In genomic region chr5:74980154-74980553, GRCm38 (mm10) we compare ENCODE assay signal across 11 mouse cellular contexts.
DNase-seq lines count a peak whose midpoint lies in the region; ATAC-seq and TF ChIP-seq lines count a peak whose summit lies in the region.
"Had no signal": no experiment of that assay in that cellular context is flagged by ENCODE, and none has a peak within 500 bp of the region (broad histone marks: within the 10 kb centered on the region; RNA-seq: fewer than 3 reads in every experiment).

No protein-coding gene starts in this region.

- no peak for ATAC-seq in intestine, embryonic 14.5 days (replicated peaks; ENCODE audit: low FRiP score, low TSS enrichment, low read depth)
- no peak for ATAC-seq in intestine, postnatal 0 days
- ATAC-seq in midbrain, postnatal 0 days (ENCODE audit: low FRiP score) = no peak

- TF ChIP-seq CTCF in intestine, postnatal 0 days (IDR thresholded peaks at IDR 0.05; ENCODE audit: low read depth) = no peak
- no peak for TF ChIP-seq CTCF in midbrain, postnatal 0 days (IDR thresholded peaks at IDR 0.05)

- H3K9me3 ChIP-seq in intestine, embryonic 14.5 days (ENCODE audit: control insufficient read depth, low read length) = no peaks in the 10 kb centered on the region
- no peaks in the 10 kb centered on the region for H3K9me3 ChIP-seq in intestine, postnatal 0 days (ENCODE audit: control insufficient read depth)
- no peaks in the 10 kb centered on the region for H3K9me3 ChIP-seq in forebrain, embryonic 10.5 days
- no peaks in the 10 kb centered on the region for H3K9me3 ChIP-seq in midbrain, postnatal 0 days (ENCODE audit: low read length)
- H3K9me3 ChIP-seq: neural tube, embryonic 13.5 days had no signal

- H3K9ac ChIP-seq in intestine, embryonic 14.5 days (ENCODE audit: low read length) = no peak overlapping the region
- H3K9ac ChIP-seq in intestine, postnatal 0 days (ENCODE audit: low read depth, low read length) = no peak overlapping the region
- no peak overlapping the region for H3K9ac ChIP-seq in midbrain, postnatal 0 days (replicated peaks; ENCODE audit: low read length, poor library complexity, severe bottlenecking)
- H3K9ac ChIP-seq: neural tube, embryonic 13.5 days had no signal

- no peaks in the 10 kb centered on the region for H3K36me3 ChIP-seq in intestine, embryonic 14.5 days (ENCODE audit: control insufficient read depth, insufficient read depth, low read length)
- H3K36me3 ChIP-seq in intestine, postnatal 0 days (ENCODE audit: control insufficient read depth, insufficient read depth) = no peaks in the 10 kb centered on the region
- H3K36me3 ChIP-seq in forebrain, embryonic 10.5 days (replicated peaks) = no peaks in the 10 kb centered on the region
- no peaks in the 10 kb centered on the region for H3K36me3 ChIP-seq in midbrain, postnatal 0 days (ENCODE audit: insufficient read depth, low read length)
- H3K36me3 ChIP-seq: neural tube, embryonic 13.5 days had no signal

- no peak for DNase-seq in intestine, embryonic 14.5 days (ENCODE audit: low spot score)
- DNase-seq in retina, postnatal 1 day = peak; percentile 60
- DNase-seq in retina, embryonic 14.5 days (ENCODE audit: low spot score) = no peak
- DNase-seq in forebrain, embryonic 10.5 days (ENCODE audit: extremely low spot score, low spot score) = no peak
- DNase-seq in midbrain, postnatal 0 days (ENCODE audit: low spot score) = peak; percentile 62
- DNase-seq in layer of hippocampus, postnatal 25 days (ENCODE audit: extremely low spot score in 1 of 2, low spot score in 1 of 2) = no peak
- DNase-seq: cerebellum, postnatal 25 days; heart, adult 2 months; layer of hippocampus, adult 9-11 months had no signal

- no peak overlapping the region for H3K4me3 ChIP-seq in intestine, embryonic 14.5 days (ENCODE audit: low read depth, low read length)
- H3K4me3 ChIP-seq in intestine, postnatal 0 days (ENCODE audit: low read depth, low read length) = no peak overlapping the region
- H3K4me3 ChIP-seq in forebrain, embryonic 10.5 days = peak overlapping the region; percentile 24; the same call in 1 of the 2 replicates
- no peak overlapping the region for H3K4me3 ChIP-seq in midbrain, postnatal 0 days (ENCODE audit: low read depth, low read length)
- H3K4me3 ChIP-seq: heart, adult 2 months; neural tube, embryonic 13.5 days had no signal

- H3K4me1 ChIP-seq in intestine, embryonic 14.5 days (replicated peaks; ENCODE audit: control insufficient read depth, insufficient read depth, low read length) = peaks cover 14% of the 10 kb centered on the region
- H3K4me1 ChIP-seq in intestine, postnatal 0 days (replicated peaks; ENCODE audit: control insufficient read depth, insufficient read depth, low read length) = no peaks in the 10 kb centered on the region
- peaks cover 74% of the 10 kb centered on the region for H3K4me1 ChIP-seq in forebrain, embryonic 10.5 days
- no peaks in the 10 kb centered on the region for H3K4me1 ChIP-seq in midbrain, postnatal 0 days (ENCODE audit: insufficient read depth, low read length)

- WGBS in intestine, embryonic 14.5 days = 16% methylated on average over 7 of the region's 7 CpGs
- WGBS in intestine, postnatal 0 days = 14% methylated on average over 7 of the region's 7 CpGs
- WGBS in forebrain, embryonic 10.5 days = 1% methylated on average over 7 of the region's 7 CpGs
- 9% methylated on average over 7 of the region's 7 CpGs for WGBS in midbrain, postnatal 0 days

- H3K27ac ChIP-seq in intestine, embryonic 14.5 days (ENCODE audit: low read depth) = peak overlapping the region; percentile 16; the same call in 1 of the 2 replicates
- no peak overlapping the region for H3K27ac ChIP-seq in intestine, postnatal 0 days (ENCODE audit: low read depth, low read length)
- peak overlapping the region; percentile 81; the same call in 1 of the 2 replicates for H3K27ac ChIP-seq in forebrain, embryonic 10.5 days
- no peak overlapping the region for H3K27ac ChIP-seq in midbrain, postnatal 0 days (ENCODE audit: low read depth, low read length)
- H3K27ac ChIP-seq: heart, adult 2 months had no signal

- H3K4me2 ChIP-seq in intestine, embryonic 14.5 days (ENCODE audit: low read length) = no peak overlapping the region
- no peak overlapping the region for H3K4me2 ChIP-seq in intestine, postnatal 0 days (replicated peaks; ENCODE audit: low read depth)
- no peak overlapping the region for H3K4me2 ChIP-seq in midbrain, postnatal 0 days (ENCODE audit: low read depth, low read length, poor library complexity, severe bottlenecking)
- H3K4me2 ChIP-seq: neural tube, embryonic 13.5 days had no signal

- H3K27me3 ChIP-seq in intestine, embryonic 14.5 days (replicated peaks; ENCODE audit: control insufficient read depth, insufficient read depth, low read length) = no peaks in the 10 kb centered on the region
- H3K27me3 ChIP-seq in intestine, postnatal 0 days (replicated peaks; ENCODE audit: control insufficient read depth, insufficient read depth, low read length) = no peaks in the 10 kb centered on the region
- peaks cover 98% of the 10 kb centered on the region for H3K27me3 ChIP-seq in forebrain, embryonic 10.5 days (ENCODE audit: poor library complexity, severe bottlenecking)
- H3K27me3 ChIP-seq in midbrain, postnatal 0 days (ENCODE audit: insufficient read depth, low read length) = peaks cover 30% of the 10 kb centered on the region

Comparison
In these comparisons a context has a peak if more than half of its experiments do, and no peak if none do; other contexts are left out.
1. DNase-seq: peak in retina, postnatal 1 day (single experiment) and midbrain, postnatal 0 days (single experiment); none in intestine, embryonic 14.5 days (single experiment), retina, embryonic 14.5 days (single experiment), forebrain, embryonic 10.5 days (single experiment) and layer of hippocampus, postnatal 25 days (0 of 2).
2. H3K27ac ChIP-seq: peak in intestine, embryonic 14.5 days (single experiment) and forebrain, embryonic 10.5 days (single experiment); none in intestine, postnatal 0 days (single experiment) and midbrain, postnatal 0 days (single experiment).